Comparison of ENCODE assay signal across 28 mouse cellular contexts in genomic region chr10:127898218-127898617, GRCm38 (mm10). TPM values are rescaled to one million over a fixed set of nuclear protein-coding genes. Genes with fewer than 3 reads are reported as not detected.
DNase-seq lines count a peak whose midpoint lies in the region; ATAC-seq and TF ChIP-seq lines count a peak whose summit lies in the region.
"Had no signal": no experiment of that assay in that cellular context is flagged by ENCODE, and none has a peak within 500 bp of the region (broad histone marks: within the 10 kb centered on the region; RNA-seq: fewer than 3 reads in every experiment).

Gene Sdr9c7, plus strand, starts transcription at chr10:127898518.

- no peak within 1 kb of the TSS; the same call in 1 of the 2 replicates for H3K27ac ChIP-seq in limb, embryonic 15.5 days
- no peak within 1 kb of the TSS for H3K27ac ChIP-seq in limb, embryonic 10.5 days
- H3K27ac ChIP-seq in intestine, embryonic 16.5 days (ENCODE audit: low read length), result peak within 1 kb of the TSS; percentile 43
- peak within 1 kb of the TSS; percentile 13; the same call in 1 of the 2 replicates for H3K27ac ChIP-seq in stomach, postnatal 0 days (replicated peaks)
- no peak within 1 kb of the TSS for H3K27ac ChIP-seq in hindbrain, postnatal 0 days
- H3K27ac ChIP-seq: embryonic facial prominence, embryonic 13.5 days; embryonic facial prominence, embryonic 15.5 days; forebrain, embryonic 10.5 days; forebrain, embryonic 12.5 days had no signal

- TF ChIP-seq EP300 in stomach, postnatal 0 days (optimal IDR thresholded peaks at IDR 0.05), result no peak

- no peak within 1 kb of the TSS for H3K9ac ChIP-seq in limb, embryonic 15.5 days
- H3K9ac ChIP-seq in intestine, embryonic 16.5 days (ENCODE audit: low read depth, low read length), result no peak within 1 kb of the TSS
- no peak within 1 kb of the TSS for H3K9ac ChIP-seq in stomach, postnatal 0 days (ENCODE audit: low read length)
- no peak within 1 kb of the TSS for H3K9ac ChIP-seq in hindbrain, postnatal 0 days (replicated peaks; ENCODE audit: low read length)
- H3K9ac ChIP-seq: embryonic facial prominence, embryonic 13.5 days; embryonic facial prominence, embryonic 15.5 days; forebrain, embryonic 12.5 days had no signal

- ATAC-seq in limb, embryonic 15.5 days (ENCODE audit: insufficient number of reproducible peaks, low FRiP score, low TSS enrichment, low read depth), result no peak
- ATAC-seq in intestine, embryonic 16.5 days, result no peak
- ATAC-seq in stomach, postnatal 0 days (ENCODE audit: low FRiP score, low TSS enrichment), result no peak
- ATAC-seq in hindbrain, postnatal 0 days, result no peak
- ATAC-seq: activated CD4-positive, CD25-positive, alpha-beta regulatory T cell, adult 4 months; forebrain, embryonic 14.5 days; forebrain, embryonic 16.5 days; Patski had no signal

- H3K4me2 ChIP-seq in limb, embryonic 15.5 days, result no peak within 1 kb of the TSS
- H3K4me2 ChIP-seq in intestine, embryonic 16.5 days (ENCODE audit: low read depth, low read length), result no peak within 1 kb of the TSS
- H3K4me2 ChIP-seq in stomach, postnatal 0 days (replicated peaks; ENCODE audit: low read depth), result no peak within 1 kb of the TSS
- H3K4me2 ChIP-seq in hindbrain, postnatal 0 days (ENCODE audit: low read depth, low read length), result no peak within 1 kb of the TSS
- H3K4me2 ChIP-seq: embryonic facial prominence, embryonic 13.5 days; embryonic facial prominence, embryonic 15.5 days; forebrain, embryonic 12.5 days had no signal

- no peaks in the 10 kb centered on the region for H3K36me3 ChIP-seq in limb, embryonic 15.5 days
- H3K36me3 ChIP-seq in limb, embryonic 10.5 days, result no peaks in the 10 kb centered on the region
- no peaks in the 10 kb centered on the region for H3K36me3 ChIP-seq in E14TG2a.4 (ENCODE audit: insufficient read depth, low read length)
- no peaks in the 10 kb centered on the region for H3K36me3 ChIP-seq in intestine, embryonic 16.5 days (ENCODE audit: control insufficient read depth, insufficient read depth, low read length)
- H3K36me3 ChIP-seq in stomach, postnatal 0 days (ENCODE audit: control insufficient read depth, insufficient read depth, low read length), result no peaks in the 10 kb centered on the region
- no peaks in the 10 kb centered on the region for H3K36me3 ChIP-seq in hindbrain, postnatal 0 days (ENCODE audit: insufficient read depth, low read length)
- H3K36me3 ChIP-seq: embryonic facial prominence, embryonic 13.5 days; embryonic facial prominence, embryonic 15.5 days; forebrain, embryonic 10.5 days; forebrain, embryonic 12.5 days; G1E had no signal

- no peaks in the 10 kb centered on the region for H3K27me3 ChIP-seq in limb, embryonic 15.5 days
- H3K27me3 ChIP-seq in limb, embryonic 10.5 days (ENCODE audit: low read depth, poor library complexity, severe bottlenecking), result no peaks in the 10 kb centered on the region
- H3K27me3 ChIP-seq in E14TG2a.4 (ENCODE audit: insufficient read depth, low read length), result peaks cover 3% of the 10 kb centered on the region; the same call in 1 of the 2 replicates
- no peaks in the 10 kb centered on the region for H3K27me3 ChIP-seq in intestine, embryonic 16.5 days (replicated peaks; ENCODE audit: control insufficient read depth, insufficient read depth, low read length)
- no peaks in the 10 kb centered on the region for H3K27me3 ChIP-seq in stomach, postnatal 0 days (ENCODE audit: control insufficient read depth, insufficient read depth, low read length)
- H3K27me3 ChIP-seq in hindbrain, postnatal 0 days (ENCODE audit: insufficient read depth, low read length), result no peaks in the 10 kb centered on the region
- H3K27me3 ChIP-seq: embryonic facial prominence, embryonic 13.5 days; embryonic facial prominence, embryonic 15.5 days; forebrain, embryonic 12.5 days; Patski had no signal

- no peak for DNase-seq in limb, embryonic 10.5 days (ENCODE audit: low spot score)
- no peak for DNase-seq in stomach, postnatal 0 days (ENCODE audit: low spot score)
- DNase-seq in embryo, embryonic 10.5 days (ENCODE audit: low spot score), result no peak
- no peak for DNase-seq in hindbrain, postnatal 0 days (ENCODE audit: low spot score)
- DNase-seq: adrenal gland, adult 8-10 months; adrenal gland, postnatal 14 days; adrenal gland, postnatal 36 days; cerebellum, adult 11-12 months; cerebellum, adult 2 months; cerebellum, adult 9-10 months; cerebellum, postnatal 10 days; cerebellum, postnatal 25 days; embryo, embryonic 11 days had no signal

- no peak for TF ChIP-seq CTCF in E14TG2a.4 (conservative IDR thresholded peaks at IDR 0.05; ENCODE audit: low read length)
- no peak for TF ChIP-seq CTCF in stomach, postnatal 0 days (IDR thresholded peaks at IDR 0.05; ENCODE audit: low read depth)
- no peak for TF ChIP-seq CTCF in hindbrain, postnatal 0 days (IDR thresholded peaks at IDR 0.05; ENCODE audit: low read depth)

- no peaks in the 10 kb centered on the region for H3K4me1 ChIP-seq in limb, embryonic 15.5 days
- H3K4me1 ChIP-seq in limb, embryonic 10.5 days, result no peaks in the 10 kb centered on the region
- peaks cover 75% of the 10 kb centered on the region for H3K4me1 ChIP-seq in E14TG2a.4 (replicated peaks; ENCODE audit: low read depth, low read length)
- H3K4me1 ChIP-seq in intestine, embryonic 16.5 days (ENCODE audit: control insufficient read depth, insufficient read depth, low read length), result peaks cover 25% of the 10 kb centered on the region
- H3K4me1 ChIP-seq in stomach, postnatal 0 days (replicated peaks; ENCODE audit: control insufficient read depth, insufficient read depth), result no peaks in the 10 kb centered on the region; the same call in 1 of the 2 replicates
- no peaks in the 10 kb centered on the region for H3K4me1 ChIP-seq in hindbrain, postnatal 0 days (ENCODE audit: insufficient read depth, low read length)
- H3K4me1 ChIP-seq: embryonic facial prominence, embryonic 13.5 days; embryonic facial prominence, embryonic 15.5 days; forebrain, embryonic 10.5 days; forebrain, embryonic 12.5 days had no signal

- no peaks in the 10 kb centered on the region for H3K9me3 ChIP-seq in limb, embryonic 15.5 days
- no peaks in the 10 kb centered on the region for H3K9me3 ChIP-seq in limb, embryonic 10.5 days (replicated peaks)
- H3K9me3 ChIP-seq in E14TG2a.4 (ENCODE audit: low read length), result no peaks in the 10 kb centered on the region
- no peaks in the 10 kb centered on the region for H3K9me3 ChIP-seq in intestine, embryonic 16.5 days (ENCODE audit: control insufficient read depth, low read length)
- no peaks in the 10 kb centered on the region for H3K9me3 ChIP-seq in stomach, postnatal 0 days (ENCODE audit: control insufficient read depth, low read length)
- H3K9me3 ChIP-seq in hindbrain, postnatal 0 days (ENCODE audit: low read length), result no peaks in the 10 kb centered on the region
- H3K9me3 ChIP-seq: embryonic facial prominence, embryonic 13.5 days; embryonic facial prominence, embryonic 15.5 days; forebrain, embryonic 10.5 days; forebrain, embryonic 12.5 days; G1E had no signal

- no peak within 1 kb of the TSS for H3K4me3 ChIP-seq in limb, embryonic 15.5 days
- no peak within 1 kb of the TSS for H3K4me3 ChIP-seq in limb, embryonic 10.5 days
- 0 out of 2 replicates have a peak within 1 kb of the TSS, but pooled peaks have one; percentile 21 for H3K4me3 ChIP-seq in E14TG2a.4 (replicated peaks; ENCODE audit: low read length)
- H3K4me3 ChIP-seq in intestine, embryonic 16.5 days (ENCODE audit: low read length), result no peak within 1 kb of the TSS
- no peak within 1 kb of the TSS for H3K4me3 ChIP-seq in stomach, postnatal 0 days (ENCODE audit: low read depth, low read length)
- no peak within 1 kb of the TSS for H3K4me3 ChIP-seq in hindbrain, postnatal 0 days (ENCODE audit: low read length)
- H3K4me3 ChIP-seq: embryonic facial prominence, embryonic 13.5 days; embryonic facial prominence, embryonic 15.5 days; erythroblast, embryonic 14.5 days; forebrain, embryonic 10.5 days; forebrain, embryonic 12.5 days had no signal

- WGBS in limb, embryonic 15.5 days, result 73% methylated on average over 2 of the region's 2 CpGs
- WGBS in limb, embryonic 10.5 days, result 76% methylated on average over 2 of the region's 2 CpGs
- WGBS in intestine, embryonic 16.5 days, result 79% methylated on average over 2 of the region's 2 CpGs
- WGBS in stomach, postnatal 0 days, result 90% methylated on average over 2 of the region's 2 CpGs
- 91% methylated on average over 2 of the region's 2 CpGs for WGBS in hindbrain, postnatal 0 days

RNA-seq across cellular contexts. Expression of gene Sdr9c7, which starts in this region (rescaled TPM):
- 16.4 and 16.8 TPM in 2 replicates for polyA plus RNA-seq in limb, embryonic 15.5 days (2015; fragmentation: Nextera tagmentation; extraction: Ambion mirVana)
- not detected in 2 replicates for polyA plus RNA-seq in limb, embryonic 10.5 days (2016; fragmentation: Nextera tagmentation; extraction: Ambion mirVana)
- polyA plus RNA-seq in intestine, embryonic 16.5 days (2015; fragmentation: Nextera tagmentation; extraction: Ambion mirVana), result 0.17 and 0.33 TPM in 2 replicates
- polyA plus RNA-seq in stomach, postnatal 0 days (2015; fragmentation: Nextera tagmentation; extraction: Ambion mirVana), result 24.6 and 24.7 TPM in 2 replicates
- not detected in 2 replicates for total RNA-seq in hindbrain, postnatal 0 days (2014; rRNA removed)
- polyA plus RNA-seq in hindbrain, postnatal 0 days (2015; fragmentation: Nextera tagmentation; extraction: Ambion mirVana), result not detected in 2 replicates
- polyA plus RNA-seq: activated CD4-positive, CD25-positive, alpha-beta regulatory T cell, adult 4 months; C2C12; embryonic facial prominence, embryonic 11.5 days; erythroblast, embryonic 14.5 days; forebrain, embryonic 10.5 days; forebrain, embryonic 12.5 days; forebrain, embryonic 14.5 days; forebrain, embryonic 16.5 days; G1E; Patski had no signal

Comparison
In these comparisons a context has a peak if more than half of its experiments do, and no peak if none do; other contexts are left out.
1. RNA of gene Sdr9c7 (polyA plus RNA-seq): 24.6 to 24.7 TPM in stomach, postnatal 0 days and 16.4 to 16.8 TPM in limb, embryonic 15.5 days; 0.17 to 0.33 TPM in intestine, embryonic 16.5 days, not detected in limb, embryonic 10.5 days and not detected in hindbrain, postnatal 0 days; every median in the first group is over 10 times any median in the second.
2. H3K27ac ChIP-seq: peak in intestine, embryonic 16.5 days (single experiment) and stomach, postnatal 0 days (single experiment); none in limb, embryonic 15.5 days (single experiment), limb, embryonic 10.5 days (single experiment) and hindbrain, postnatal 0 days (single experiment).